Mouse (Mus musculus): ENCODE data around the gene Krt9. TPM values are rescaled to one million over a fixed set of nuclear protein-coding genes. Genes with fewer than 3 reads are reported as not detected.

Gene Krt9
- total and polyA plus RNA-seq, 3 experiments: not detected

GRCm38 (mm10) chr11:100145104-100145503, 47.9 kb downstream of the Krt9 start:
- Histone ChIP-seq H3K27ac (ENCODE audit: control insufficient read depth, low read depth, low read length) (no peak overlapping the region), H3K79me2 (ENCODE audit: control insufficient read depth, insufficient read depth, low read length, poor library complexity) (no peaks in the 10 kb centered on the region), H3K9ac (ENCODE audit: control insufficient read depth, low read depth, low read length, poor library complexity, severe bottlenecking) (no peak overlapping the region), H3K36me3 (ENCODE audit: control insufficient read depth in 1 of 2, insufficient read depth in 2 of 2, low read length in 2 of 2) (no peaks in the 10 kb centered on the region), H3K27me3 (ENCODE audit: control insufficient read depth in 1 of 2, insufficient read depth in 2 of 2, low read length in 2 of 2) (no peaks in the 10 kb centered on the region), H3K4me1 (ENCODE audit: control insufficient read depth in 1 of 2, insufficient read depth in 2 of 2, low read length in 2 of 2) (no peaks in the 10 kb centered on the region), H3K9me3 (replicated peaks; ENCODE audit: insufficient read depth, low read length) (no peaks in the 10 kb centered on the region), H3K4me3 (ENCODE audit: control insufficient read depth in 1 of 2, insufficient read depth in 1 of 2, low read depth in 2 of 2, low read length in 2 of 2) (no peak overlapping the region)
- DNase-seq (ENCODE audit: low read depth, low spot score): no peak
- TF ChIP-seq ELF1 (IDR thresholded peaks at IDR 0.05; ENCODE audit: low read depth, low read length) (no peak), NELFE (IDR thresholded peaks at IDR 0.05; ENCODE audit: low read depth, low read length) (no peak), MXI1 (IDR thresholded peaks at IDR 0.05; ENCODE audit: low read depth, low read length) (no peak), JUND (IDR thresholded peaks at IDR 0.05; ENCODE audit: low read depth, low read length) (no peak), NRF1 (IDR thresholded peaks at IDR 0.05; ENCODE audit: insufficient read depth, low read depth, low read length, poor library complexity, severe bottlenecking) (no peak), ZC3H11A (IDR thresholded peaks at IDR 0.05; ENCODE audit: low read depth, low read length) (no peak), USF1 (IDR thresholded peaks at IDR 0.05; ENCODE audit: low read depth, low read length) (no peak), TAL1 (IDR thresholded peaks at IDR 0.05; ENCODE audit: low read length) (no peak), UBTF (IDR thresholded peaks at IDR 0.05; ENCODE audit: borderline replicate concordance, insufficient read depth, low read depth, low read length) (no peak), TBP (IDR thresholded peaks at IDR 0.05; ENCODE audit: low read depth, low read length) (no peak), SMC3 (IDR thresholded peaks at IDR 0.05; ENCODE audit: low read depth, low read length) (no peak), CTCF (IDR thresholded peaks at IDR 0.05 in 2 of 3, conservative IDR thresholded peaks at IDR 0.05 in 1 of 3; ENCODE audit: control insufficient read depth in 1 of 3, insufficient read depth in 1 of 3, low read depth in 2 of 3, low read length in 3 of 3, poor library complexity in 1 of 3, severe bottlenecking in 1 of 3) (no peak), RAD21 (IDR thresholded peaks at IDR 0.05; ENCODE audit: low read depth, low read length) (no peak), KAT2A (conservative IDR thresholded peaks at IDR 0.05; ENCODE audit: low read depth, low read length) (no peak), RCOR1 (IDR thresholded peaks at IDR 0.05; ENCODE audit: low read depth, low read length) (no peak), MAZ (IDR thresholded peaks at IDR 0.05; ENCODE audit: low read depth, low read length) (no peak), MYC (IDR thresholded peaks at IDR 0.05; ENCODE audit: low read depth, low read length) (no peak), GABPA (IDR thresholded peaks at IDR 0.05; ENCODE audit: low read depth, low read length) (no peak), BHLHE40 (IDR thresholded peaks at IDR 0.05; ENCODE audit: borderline replicate concordance, low read depth, low read length) (no peak), GATA1 (IDR thresholded peaks at IDR 0.05; ENCODE audit: low read depth, low read length) (no peak)

GRCm38 (mm10) chr11:100140966-100141365, 52.1 kb downstream of the Krt9 start:
- no peak overlapping the region for H3K9ac ChIP-seq (ENCODE audit: control insufficient read depth, low read depth, low read length, poor library complexity, severe bottlenecking)
- no peak for DNase-seq (ENCODE audit: low read depth, low spot score)
- no peaks in the 10 kb centered on the region for H3K36me3 ChIP-seq (ENCODE audit: control insufficient read depth in 1 of 2, insufficient read depth in 2 of 2, low read length in 2 of 2)
- H3K27ac ChIP-seq (ENCODE audit: control insufficient read depth, low read depth, low read length): no peak overlapping the region
- H3K27me3 ChIP-seq (ENCODE audit: control insufficient read depth in 1 of 2, insufficient read depth in 2 of 2, low read length in 2 of 2): no peaks in the 10 kb centered on the region
- TF ChIP-seq HCFC1 (IDR thresholded peaks at IDR 0.05; ENCODE audit: low read depth, low read length) (no peak), USF2 (IDR thresholded peaks at IDR 0.05; ENCODE audit: borderline replicate concordance in 1 of 2, insufficient read depth in 1 of 2, low read depth in 1 of 2, low read length in 2 of 2) (no peak), EP300 (IDR thresholded peaks at IDR 0.05; ENCODE audit: low read depth in 1 of 2, low read length in 2 of 2) (no peak), MEF2A (IDR thresholded peaks at IDR 0.05; ENCODE audit: extremely low read depth, insufficient replicate concordance, low read depth, low read length, poor library complexity, severe bottlenecking) (no peak), MYC (IDR thresholded peaks at IDR 0.05; ENCODE audit: low read depth, low read length) (no peak), POLR2AphosphoS5 (IDR thresholded peaks at IDR 0.05; ENCODE audit: borderline replicate concordance, low read depth, low read length) (no peak), NELFE (IDR thresholded peaks at IDR 0.05; ENCODE audit: low read depth, low read length) (no peak), CHD1 (IDR thresholded peaks at IDR 0.05; ENCODE audit: low read depth, low read length) (no peak), USF1 (IDR thresholded peaks at IDR 0.05; ENCODE audit: low read depth, low read length) (no peak), KAT2A (conservative IDR thresholded peaks at IDR 0.05; ENCODE audit: low read depth, low read length) (no peak), BHLHE40 (IDR thresholded peaks at IDR 0.05; ENCODE audit: borderline replicate concordance, low read depth, low read length) (no peak), RAD21 (IDR thresholded peaks at IDR 0.05; ENCODE audit: low read depth, low read length) (no peak), SMC3 (IDR thresholded peaks at IDR 0.05; ENCODE audit: low read depth, low read length) (no peak), JUND (IDR thresholded peaks at IDR 0.05; ENCODE audit: low read depth, low read length) (no peak), MAZ (IDR thresholded peaks at IDR 0.05; ENCODE audit: low read depth, low read length) (no peak), ETS1 (IDR thresholded peaks at IDR 0.05; ENCODE audit: low read depth, low read length) (no peak), GATA1 (IDR thresholded peaks at IDR 0.05; ENCODE audit: low read depth, low read length) (no peak), POLR2A (IDR thresholded peaks at IDR 0.05; ENCODE audit: control insufficient read depth in 1 of 2, insufficient read depth in 1 of 2, low read depth in 1 of 2, low read length in 2 of 2, poor library complexity in 1 of 2) (no peak)
- H3K4me1 ChIP-seq (ENCODE audit: control insufficient read depth in 1 of 2, insufficient read depth in 2 of 2, low read length in 2 of 2): no peaks in the 10 kb centered on the region
- H3K9me3 ChIP-seq (replicated peaks; ENCODE audit: insufficient read depth, low read length): no peaks in the 10 kb centered on the region
- no peak overlapping the region for H3K4me3 ChIP-seq (ENCODE audit: control insufficient read depth in 1 of 2, insufficient read depth in 1 of 2, low read depth in 2 of 2, low read length in 2 of 2)
- H3K79me2 ChIP-seq (ENCODE audit: control insufficient read depth, insufficient read depth, low read length, poor library complexity): no peaks in the 10 kb centered on the region

All from MEL (cell line).